Mouse (Mus musculus) WW6 (cell line): Measurements from ENCODE around the gene Spata9.
A peak's percentile ranks its signal among the peaks of the same experiment; 100 is the strongest.
"Not testable (repeated sequence)": the region's sequence is repeated elsewhere in the genome, so short reads cannot be mapped to it uniquely, and the experiment has no call there.

Source experiments
- DNase-seq: peaks from one replicate; pipeline ENCODE4 v3.0.0-alpha.2; 2013; ENCODE audit warnings: low read depth, low spot score

Spata9 gene

DNA sequence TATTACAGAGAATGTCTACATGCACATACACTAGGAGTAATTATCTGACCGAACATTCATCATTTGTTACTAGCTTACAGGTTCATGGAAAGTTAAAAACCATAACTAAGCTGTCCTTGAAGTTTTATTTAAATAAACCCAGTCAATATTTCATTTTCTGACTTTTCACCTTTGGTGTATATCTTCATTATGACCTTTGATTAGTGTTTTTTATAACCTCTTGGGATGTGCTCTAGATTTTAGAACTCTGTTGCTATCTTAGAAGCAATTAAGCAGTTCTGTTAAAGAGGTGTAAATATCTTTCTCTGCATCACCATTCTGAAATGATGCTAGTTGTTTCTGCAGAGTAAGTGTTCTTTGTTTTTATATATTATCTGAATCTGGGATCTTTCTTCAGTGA lies at the start of gene Spata9:
Spata9 (plus strand) TSS at position 301 of the 400 bp plus-strand sequence.
- DNase-seq = no peak

- no peak for DNase-seq
Measured at GRCm38 (mm10) chr13:75927951-75928350, 39.0 kb upstream of the Spata9 start.

DNA sequence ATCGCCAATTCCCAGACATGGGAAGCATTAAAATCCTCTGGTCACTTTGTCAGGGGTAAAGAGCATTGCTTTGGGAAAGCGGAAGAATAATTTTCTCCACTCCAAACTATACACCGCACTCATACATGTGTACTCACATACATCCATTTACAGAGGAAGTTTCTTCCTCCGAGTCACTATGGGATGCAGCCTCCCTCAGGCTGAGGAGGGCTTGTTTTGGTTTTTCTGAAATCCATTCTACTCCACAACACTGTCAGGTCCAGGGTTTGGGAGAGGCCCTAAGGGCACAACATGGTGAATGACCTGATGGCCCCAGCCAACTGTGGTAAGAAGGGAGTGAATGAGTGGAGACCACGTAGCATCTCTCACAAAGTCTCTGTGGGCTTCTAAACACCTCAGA lies 37.9 kb upstream of the Spata9 start:
- DNase-seq = not testable (repeated sequence)

DNA sequence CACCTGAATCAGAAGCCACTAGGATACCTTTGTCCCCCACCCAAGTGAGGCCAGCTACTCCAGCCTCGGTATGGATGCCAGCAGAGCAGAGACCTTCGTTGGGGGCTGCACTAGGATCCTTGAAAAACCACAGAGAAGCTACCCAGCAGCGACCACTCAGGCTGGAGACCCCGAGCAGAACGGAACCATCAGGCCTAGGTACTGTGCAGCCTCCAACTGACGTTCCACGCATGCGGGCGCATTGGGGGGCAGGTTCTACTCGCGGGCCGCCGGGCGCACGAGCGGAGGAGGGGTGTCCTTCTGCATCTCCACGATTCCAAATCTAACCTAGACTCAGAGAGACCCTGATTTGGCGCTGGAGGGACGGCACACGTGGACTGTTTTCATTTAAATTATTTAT lies 36.9 kb upstream of the Spata9 start:
- DNase-seq = no peak

- DNase-seq = no peak
Measured at GRCm38 (mm10) chr13:75930660-75931059, 36.3 kb upstream of the Spata9 start.

DNA sequence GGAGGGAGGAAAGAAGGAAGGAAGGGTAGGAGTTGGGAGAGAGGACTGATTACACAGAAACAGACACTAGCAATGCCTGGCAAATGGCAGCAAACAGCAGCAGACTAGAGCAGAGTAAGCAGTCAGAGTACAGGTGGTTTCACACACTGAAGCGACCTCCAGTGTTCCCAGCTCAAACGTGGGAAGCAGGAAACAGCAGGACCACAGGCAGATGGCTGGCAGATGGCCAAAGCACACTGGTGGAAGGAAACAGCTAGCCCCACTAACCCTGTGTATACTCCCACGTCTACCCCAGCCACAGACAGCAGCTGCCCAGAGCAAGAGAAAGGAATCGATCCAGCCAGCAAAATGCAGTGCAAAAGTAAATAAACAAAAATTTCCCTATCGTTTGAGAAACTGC lies 35.9 kb upstream of the Spata9 start:
- DNase-seq = no peak

- DNase-seq = no peak
Measured at GRCm38 (mm10) chr13:75933287-75933686, 33.7 kb upstream of the Spata9 start.

- no peak for DNase-seq
Measured at GRCm38 (mm10) chr13:75938866-75939265, 28.1 kb upstream of the Spata9 start.

DNA sequence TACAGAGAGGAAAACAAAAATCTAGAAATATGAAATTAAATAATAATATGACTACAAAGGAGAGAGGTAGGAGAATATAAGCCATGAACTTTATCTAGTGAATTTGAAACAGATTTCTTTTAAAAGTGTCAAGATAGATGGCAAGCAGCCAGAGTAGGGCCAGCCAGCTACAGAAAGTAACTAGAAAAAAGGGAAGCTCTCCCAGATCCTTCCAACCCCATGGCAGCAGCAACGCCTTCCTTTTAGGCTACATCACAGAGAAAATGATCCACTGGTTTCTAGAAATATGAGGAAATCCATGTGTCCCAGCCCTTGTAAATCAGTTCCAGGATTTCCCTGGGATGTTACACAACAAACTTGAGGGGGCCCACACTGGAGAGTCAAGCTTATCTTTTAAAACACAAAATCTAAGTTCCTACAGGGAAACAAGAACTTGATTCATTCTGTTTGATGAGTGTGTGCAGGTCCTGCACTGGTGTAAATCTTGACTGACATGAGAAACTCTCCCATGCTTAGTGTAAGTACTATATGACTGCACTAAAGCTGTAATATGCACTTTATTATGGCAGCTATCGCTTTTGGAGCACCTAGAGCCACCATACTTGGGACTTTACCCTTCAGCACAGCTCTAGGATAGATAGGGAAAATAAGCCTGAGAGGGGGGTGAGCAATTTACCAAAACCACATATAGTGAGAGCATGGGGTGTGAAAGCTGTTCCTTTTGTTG lies 26.0 kb upstream of the Spata9 start:
- DNase-seq = no peak

- DNase-seq = no peak
Measured at GRCm38 (mm10) chr13:75941518-75942295, 25.2 kb upstream of the Spata9 start.

GRCm38 (mm10) chr13:75942731-75943130 lies 24.2 kb upstream of the Spata9 start:
- DNase-seq = no peak

- DNase-seq = peak; percentile 49
Measured at GRCm38 (mm10) chr13:75943189-75944043, 23.5 kb upstream of the Spata9 start, which contains the start of gene Rhobtb3. Gene Rhobtb3 (minus strand): TSS chr13:75943925.

- DNase-seq = no peak
Measured at GRCm38 (mm10) chr13:75944044-75944820, 22.7 kb upstream of the Spata9 start.

DNA sequence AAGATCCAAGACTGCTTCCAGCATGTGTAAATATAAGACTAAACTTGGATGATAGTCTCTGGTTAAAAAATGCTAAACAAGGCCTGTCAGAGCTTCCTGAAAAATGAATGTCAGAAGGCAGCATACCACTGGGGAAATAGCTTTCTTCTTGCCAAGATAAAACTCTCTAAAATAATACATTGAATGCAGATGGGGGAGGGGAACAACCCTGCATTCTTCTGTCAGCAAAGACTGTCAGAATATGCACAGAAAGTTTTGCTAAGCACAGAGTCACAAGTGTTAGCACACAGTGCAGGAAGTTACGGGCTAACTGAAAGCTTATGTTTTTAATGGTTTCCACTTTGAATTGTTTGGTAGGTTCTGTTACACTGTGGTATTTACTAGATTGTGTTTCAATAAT lies 16.7 kb upstream of the Spata9 start:
- no peak for DNase-seq

DNA sequence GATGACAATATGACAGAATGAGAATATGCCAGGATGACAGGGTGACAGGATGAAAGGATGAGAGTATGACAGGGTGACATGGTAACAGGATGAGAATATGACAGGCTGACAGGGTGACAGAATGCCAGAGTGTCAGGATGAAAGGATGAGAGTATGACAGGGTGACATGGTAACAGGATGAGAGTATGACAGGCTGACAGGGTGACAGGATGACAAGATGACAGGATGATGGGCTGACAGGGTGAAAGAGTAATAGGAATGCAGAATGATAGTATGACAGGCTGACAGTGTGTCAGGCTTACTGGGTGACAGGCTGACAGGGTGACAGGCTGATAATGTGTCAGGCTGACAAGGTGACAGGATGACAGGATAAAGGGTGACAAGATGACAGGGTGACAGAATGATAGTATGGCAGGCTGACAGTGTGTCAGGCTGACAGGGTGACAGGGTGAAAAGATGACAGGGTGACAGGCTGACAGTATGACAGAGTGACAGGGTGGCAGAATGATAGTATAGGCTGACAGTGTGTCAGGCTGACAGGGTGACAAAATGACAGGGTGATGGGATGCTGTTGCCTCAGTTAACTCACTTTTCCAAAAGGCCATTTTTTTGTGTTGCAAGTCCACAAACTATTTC lies 11.5 kb upstream of the Spata9 start:
- no peak for DNase-seq

- DNase-seq = no peak
Measured at GRCm38 (mm10) chr13:75974481-75974880, 7.5 kb downstream of the Spata9 start.

- DNase-seq = no peak
Measured at GRCm38 (mm10) chr13:75975629-75976028, 8.7 kb downstream of the Spata9 start.

GRCm38 (mm10) chr13:75976218-75976617 lies 9.3 kb downstream of the Spata9 start:
- DNase-seq = no peak

GRCm38 (mm10) chr13:75976649-75977048 lies 9.7 kb downstream of the Spata9 start:
- DNase-seq = no peak

GRCm38 (mm10) chr13:75981901-75982300 lies 15.0 kb downstream of the Spata9 start:
- DNase-seq = no peak

- DNase-seq = no peak
Measured at GRCm38 (mm10) chr13:75988096-75988495, 21.1 kb downstream of the Spata9 start.
